Mouse (Mus musculus) lung, embryonic 16.5 days (tissue): Measurements from ENCODE around the gene Clmn. TPM values are rescaled to one million over a fixed set of nuclear protein-coding genes. Genes with fewer than 3 reads are reported as not detected.

Source experiments
- ATAC-seq: fragments of 200-750 bp; cut with Nextera tagmentation; 2 replicates; pipeline ENCODE4 v1.8.0; 2017; ENCODE audit warnings: low read depth, mild to moderate bottlenecking, moderate library complexity
- H3K27ac ChIP-seq: fragments of 300-500 bp; sonication (generic); 2 replicates; pipeline ENCODE4 v1.5.1; 2014; ENCODE audit warnings: mild to moderate bottlenecking, control low read depth, low read length
- H3K27me3 ChIP-seq: fragments of 300-500 bp; sonication (generic); 2 replicates; pipeline ENCODE4 v1.6.1; 2014; ENCODE audit warnings: low read depth, low read length, mixed read lengths; ENCODE audit not compliant: control insufficient read depth, insufficient read depth
- H3K36me3 ChIP-seq: fragments of 300-500 bp; sonication (generic); 2 replicates; pipeline ENCODE4 v1.6.1; 2014; ENCODE audit warnings: low read length; ENCODE audit not compliant: control insufficient read depth, insufficient read depth
- H3K4me1 ChIP-seq: fragments of 300-500 bp; sonication (generic); replicated peaks from 2 replicates; pipeline ENCODE4 v1.6.1; 2014; ENCODE audit warnings: low read length, mixed read lengths; ENCODE audit not compliant: control insufficient read depth, insufficient read depth
- H3K4me2 ChIP-seq: fragments of 300-500 bp; sonication (generic); 2 replicates; pipeline ENCODE4 v1.6.1; 2014; ENCODE audit warnings: low read depth, low read length, control low read depth
- H3K4me3 ChIP-seq: fragments of 300-500 bp; sonication (generic); 2 replicates; pipeline ENCODE4 v1.5.1; 2014; ENCODE audit warnings: mild to moderate bottlenecking, low read length, control low read depth
- H3K9ac ChIP-seq: fragments of 300-500 bp; sonication (generic); 2 replicates; pipeline ENCODE4 v1.6.1; 2014; ENCODE audit warnings: low read length, control low read depth
- H3K9me3 ChIP-seq: fragments of 300-500 bp; sonication (generic); 2 replicates; pipeline ENCODE4 v1.6.1; 2016; ENCODE audit warnings: low read length; ENCODE audit not compliant: control insufficient read depth
- WGBS: fragments of 180-500 bp; shearing (Covaris S2); extraction: QIAGEN DNeasy Blood & Tissue Kit; methylation state at CpG from one replicate; pipeline ENCODE4 v1.1.7; 2014; 5-methylcytosine and 5-hydroxymethylcytosine counted together
- polyA plus RNA-seq: library from polyadenylated mRNA; unstranded; fragments of >200 nt; fragmentation: Nextera tagmentation; extraction: Ambion mirVana; gene quantifications from 2 replicates; pipeline ENCODE4 v1.2.1, GENCODE M21; 2015

Clmn gene
- polyA plus RNA-seq, 1 experiment from 2014 or later, result 3.4 TPM

DNA sequence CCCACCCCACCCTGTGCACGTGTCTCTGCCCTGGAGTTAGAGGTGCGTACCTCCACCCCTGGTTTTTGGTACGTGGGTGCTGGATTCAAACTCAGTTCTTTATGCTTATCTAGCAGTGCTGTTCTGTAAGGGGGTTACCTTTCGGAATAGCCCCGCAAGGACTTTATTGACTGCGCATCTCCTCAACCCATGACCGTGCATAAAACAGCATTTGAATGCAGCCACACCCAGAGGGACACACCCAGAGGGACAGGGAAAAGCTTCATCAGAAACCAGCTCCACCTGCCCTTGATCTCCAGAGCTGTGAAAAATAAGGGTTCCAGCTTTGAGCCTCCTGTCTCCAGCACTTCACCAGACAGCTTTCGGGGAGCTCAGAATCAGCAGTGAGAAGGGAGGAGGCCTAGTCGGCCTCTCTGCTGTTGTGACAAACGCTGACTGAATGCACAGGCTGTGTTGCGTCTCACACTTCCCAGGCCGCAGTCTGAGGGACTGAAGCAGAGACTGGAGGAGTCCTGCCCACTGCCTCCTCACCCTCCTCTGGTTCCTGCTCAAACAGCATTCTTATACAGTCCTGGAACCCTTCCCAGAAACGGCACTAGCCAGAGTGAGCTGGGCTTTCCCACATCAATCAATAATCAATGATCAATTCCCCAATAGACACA lies 37.6 kb upstream of the Clmn start:
- no peak for ATAC-seq

DNA sequence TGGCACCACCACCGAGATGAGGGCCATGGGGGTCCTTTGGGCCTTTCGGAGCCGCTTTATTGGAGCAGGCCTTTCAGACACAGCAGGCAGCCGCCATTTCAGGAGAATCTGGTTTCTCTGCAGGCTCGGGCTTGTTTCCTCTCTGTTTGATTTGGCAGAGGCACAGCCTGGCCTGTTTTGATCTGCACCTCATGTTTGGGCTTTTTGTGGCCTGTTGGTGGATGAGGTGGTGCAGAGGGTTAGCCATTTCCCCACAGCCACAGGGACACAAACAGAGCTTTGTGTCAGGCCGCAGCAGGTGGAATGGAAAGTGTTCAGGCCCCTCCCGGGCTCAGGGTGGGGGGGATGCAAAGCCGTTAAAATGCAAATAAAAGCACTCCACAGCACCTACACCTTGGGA lies 36.4 kb upstream of the Clmn start:
- no peak for ATAC-seq
- 50% methylated on average over 8 of the region's 8 CpGs for WGBS

More for the DNA sequence above, 37.6 kb upstream of the Clmn start:
- no peaks in the 10 kb centered on the region for H3K27me3 ChIP-seq
- no peaks in the 10 kb centered on the region for H3K36me3 ChIP-seq
- no peak overlapping the region for H3K27ac ChIP-seq
- 75% methylated on average over 13 of the region's 13 CpGs for WGBS
- no peaks in the 10 kb centered on the region; the same call in 1 of the 2 replicates for H3K4me1 ChIP-seq
- H3K9ac ChIP-seq, result no peak overlapping the region
- no peak overlapping the region for H3K4me2 ChIP-seq
- H3K9me3 ChIP-seq, result no peaks in the 10 kb centered on the region
- no peak overlapping the region for H3K4me3 ChIP-seq

DNA sequence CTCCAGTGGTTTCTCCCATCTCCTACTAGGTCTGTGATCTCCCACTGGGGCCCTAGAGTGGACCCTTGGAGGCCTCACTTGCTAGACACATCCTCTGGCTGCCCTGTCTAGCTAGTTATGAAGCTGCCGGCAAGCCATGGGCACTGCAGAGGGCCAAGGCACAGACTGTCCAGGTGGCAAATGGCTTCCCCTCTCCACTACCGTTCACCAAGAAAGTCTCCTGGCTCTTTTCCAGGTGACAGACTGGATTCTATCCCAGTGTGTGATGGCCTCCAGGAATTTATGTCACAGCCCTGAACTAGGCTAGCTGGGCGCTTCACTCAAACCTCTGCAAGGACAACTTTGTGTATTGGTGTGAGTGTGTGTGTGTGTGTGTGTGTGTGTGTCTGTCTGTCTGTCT lies 35.0 kb upstream of the Clmn start:
- Histone ChIP-seq H3K4me2 (no peak overlapping the region), H3K9me3 (no peaks in the 10 kb centered on the region), H3K27ac (no peak overlapping the region), H3K4me3 (no peak overlapping the region), H3K9ac (no peak overlapping the region), H3K4me1 (peaks cover 3% of the 10 kb centered on the region), H3K27me3 (no peaks in the 10 kb centered on the region), H3K36me3 (no peaks in the 10 kb centered on the region)
- no peak for ATAC-seq
- WGBS, result 45% methylated on average over 3 of the region's 3 CpGs

More for the DNA sequence above, 36.4 kb upstream of the Clmn start:
- H3K4me3 ChIP-seq, result no peak overlapping the region
- no peaks in the 10 kb centered on the region for H3K36me3 ChIP-seq
- no peak overlapping the region for H3K9ac ChIP-seq
- no peak overlapping the region for H3K4me2 ChIP-seq
- H3K27ac ChIP-seq, result no peak overlapping the region
- H3K9me3 ChIP-seq, result no peaks in the 10 kb centered on the region
- no peaks in the 10 kb centered on the region for H3K27me3 ChIP-seq
- H3K4me1 ChIP-seq, result peaks cover 3% of the 10 kb centered on the region

DNA sequence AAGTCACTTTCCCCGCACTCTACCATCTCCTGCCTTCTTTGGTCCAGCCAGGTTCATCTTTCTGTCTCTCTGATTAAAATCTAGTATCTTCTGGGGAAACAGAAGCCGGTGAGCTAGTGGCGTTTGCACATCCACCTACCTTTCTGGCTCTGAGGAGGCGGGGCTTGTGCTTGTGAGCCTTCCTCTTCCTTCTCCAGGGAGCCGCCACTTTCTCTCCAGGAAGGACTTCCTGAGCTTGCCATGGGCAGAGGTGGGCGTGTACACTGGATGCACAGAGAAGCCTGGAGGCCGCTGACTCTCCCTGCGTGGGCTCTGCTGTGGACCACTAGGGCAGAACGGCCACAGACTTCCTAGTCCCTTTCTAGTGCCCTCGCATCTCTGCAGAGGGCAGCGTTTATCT lies 34.3 kb upstream of the Clmn start:
- no peak for ATAC-seq
- no peak overlapping the region for H3K9ac ChIP-seq
- H3K36me3 ChIP-seq, result no peaks in the 10 kb centered on the region
- H3K27ac ChIP-seq, result no peak overlapping the region
- no peak overlapping the region for H3K4me2 ChIP-seq
- H3K4me3 ChIP-seq, result no peak overlapping the region
- no peaks in the 10 kb centered on the region for H3K27me3 ChIP-seq
- 37% methylated on average over 11 of the region's 11 CpGs for WGBS
- no peaks in the 10 kb centered on the region for H3K9me3 ChIP-seq
- peaks cover 3% of the 10 kb centered on the region for H3K4me1 ChIP-seq

DNA sequence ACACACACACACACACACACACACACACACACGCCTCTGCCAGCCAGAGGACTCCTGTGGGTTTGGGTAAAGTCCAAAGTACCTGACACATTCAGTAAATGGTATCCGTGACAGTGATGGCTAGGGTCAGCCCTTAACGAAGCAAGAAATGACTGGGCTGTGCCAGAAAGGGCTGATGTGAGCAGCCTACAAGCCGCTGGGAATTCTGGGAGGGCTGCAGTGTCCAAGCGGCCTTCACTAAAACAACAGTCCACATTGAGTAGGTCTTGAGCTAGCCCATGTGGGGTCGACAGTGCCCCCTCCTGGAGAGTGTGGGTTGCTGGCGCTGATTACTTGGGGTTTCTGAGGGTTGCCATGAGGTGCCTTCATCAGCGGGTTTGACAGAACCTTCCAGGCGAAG lies 33.8 kb upstream of the Clmn start:
- Histone ChIP-seq H3K9me3 (no peaks in the 10 kb centered on the region), H3K9ac (no peak overlapping the region), H3K4me3 (no peak overlapping the region), H3K27ac (no peak overlapping the region), H3K27me3 (no peaks in the 10 kb centered on the region), H3K36me3 (no peaks in the 10 kb centered on the region), H3K4me1 (peaks cover 3% of the 10 kb centered on the region), H3K4me2 (no peak overlapping the region)
- WGBS, result 71% methylated on average over 9 of the region's 9 CpGs
- no peak for ATAC-seq

DNA sequence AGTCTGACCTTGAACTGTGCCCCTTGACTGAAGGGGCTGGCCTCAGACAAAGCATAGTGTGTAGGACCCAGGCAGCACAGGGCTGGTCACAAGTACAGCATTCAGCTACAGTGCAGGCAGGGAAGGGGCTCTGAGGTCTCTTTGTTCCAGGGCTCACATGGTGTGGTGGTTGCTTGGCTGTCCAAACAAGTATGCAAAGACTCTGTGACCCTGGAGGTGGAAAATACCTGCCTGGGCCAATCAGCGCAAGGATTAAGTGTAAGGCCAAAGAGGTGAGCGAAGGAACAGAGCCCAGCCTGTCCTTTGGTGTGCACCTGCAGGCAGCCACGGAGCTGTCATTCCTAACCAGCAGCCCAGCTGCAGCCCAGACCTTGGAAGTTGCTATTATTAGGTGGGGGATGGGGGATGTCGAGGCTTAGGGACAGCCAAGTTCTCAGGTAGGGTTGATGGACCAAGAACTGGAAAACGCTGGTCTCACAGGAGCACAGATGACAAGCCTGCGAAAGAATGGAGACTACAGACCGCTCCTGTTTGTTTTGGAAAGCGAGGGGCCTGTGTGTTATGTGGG lies 32.3 kb upstream of the Clmn start:
- H3K4me2 ChIP-seq, result no peak overlapping the region
- no peak overlapping the region for H3K4me3 ChIP-seq
- H3K27me3 ChIP-seq, result no peaks in the 10 kb centered on the region
- peak overlapping the region; percentile 83 for H3K27ac ChIP-seq
- no peaks in the 10 kb centered on the region for H3K9me3 ChIP-seq
- H3K9ac ChIP-seq, result no peak overlapping the region
- peak; percentile 79 for ATAC-seq
- no peaks in the 10 kb centered on the region for H3K36me3 ChIP-seq
- peaks cover 3% of the 10 kb centered on the region for H3K4me1 ChIP-seq
- 43% methylated on average over 8 of the region's 8 CpGs for WGBS

DNA sequence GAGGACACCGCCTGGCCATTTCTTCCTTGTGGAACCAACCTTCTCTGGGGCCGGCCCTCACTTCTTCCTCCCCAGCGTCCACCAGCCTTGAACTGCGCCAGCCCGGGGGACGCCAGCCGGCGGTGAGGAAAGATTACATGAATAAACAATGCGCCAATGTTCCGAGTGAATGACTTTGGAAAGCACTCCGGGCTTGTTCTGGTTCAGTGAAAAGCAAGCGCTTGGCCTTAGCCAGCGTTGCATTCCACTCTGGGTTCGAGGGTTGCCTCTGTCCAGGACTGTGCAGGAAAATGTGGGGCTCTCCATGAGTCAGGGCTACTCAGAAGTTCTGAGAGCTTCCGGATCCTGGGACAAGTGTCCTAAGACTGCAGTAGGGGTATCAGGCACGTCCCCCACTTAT lies 31.8 kb upstream of the Clmn start:
- ATAC-seq, result peak; percentile 85
- H3K4me3 ChIP-seq, result no peak overlapping the region
- no peak overlapping the region for H3K4me2 ChIP-seq
- H3K9me3 ChIP-seq, result no peaks in the 10 kb centered on the region
- WGBS, result 32% methylated on average over 16 of the region's 16 CpGs
- no peaks in the 10 kb centered on the region for H3K36me3 ChIP-seq
- peak overlapping the region; percentile 83 for H3K27ac ChIP-seq
- H3K27me3 ChIP-seq, result no peaks in the 10 kb centered on the region
- H3K9ac ChIP-seq, result no peak overlapping the region
- H3K4me1 ChIP-seq, result peaks cover 3% of the 10 kb centered on the region

DNA sequence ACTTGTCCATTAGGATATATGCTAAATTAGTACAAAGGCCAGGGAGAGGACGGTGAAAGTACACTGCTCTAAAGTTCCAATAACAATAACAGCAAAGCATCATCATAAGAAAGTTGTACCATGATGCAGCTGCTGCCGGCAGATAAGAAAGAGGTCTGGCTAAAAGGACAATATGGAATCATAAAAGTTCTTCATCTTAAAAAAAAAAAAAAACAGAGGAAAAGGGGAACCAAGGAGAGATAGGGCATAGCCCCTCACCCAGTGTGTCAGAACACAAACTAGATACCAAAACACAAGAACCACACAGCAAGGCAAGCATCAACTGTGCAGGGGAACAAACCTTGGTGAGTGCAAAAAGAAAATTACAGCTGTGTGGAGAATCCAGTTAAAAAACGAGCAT lies 27.4 kb upstream of the Clmn start:
- 85% methylated on average over 3 of the region's 3 CpGs for WGBS
- no peaks in the 10 kb centered on the region for H3K27me3 ChIP-seq
- H3K4me1 ChIP-seq, result peaks cover 2% of the 10 kb centered on the region
- H3K9ac ChIP-seq, result no peak overlapping the region
- H3K36me3 ChIP-seq, result no peaks in the 10 kb centered on the region
- H3K27ac ChIP-seq, result no peak overlapping the region
- no peaks in the 10 kb centered on the region for H3K9me3 ChIP-seq
- no peak for ATAC-seq
- H3K4me2 ChIP-seq, result no peak overlapping the region
- no peak overlapping the region for H3K4me3 ChIP-seq

DNA sequence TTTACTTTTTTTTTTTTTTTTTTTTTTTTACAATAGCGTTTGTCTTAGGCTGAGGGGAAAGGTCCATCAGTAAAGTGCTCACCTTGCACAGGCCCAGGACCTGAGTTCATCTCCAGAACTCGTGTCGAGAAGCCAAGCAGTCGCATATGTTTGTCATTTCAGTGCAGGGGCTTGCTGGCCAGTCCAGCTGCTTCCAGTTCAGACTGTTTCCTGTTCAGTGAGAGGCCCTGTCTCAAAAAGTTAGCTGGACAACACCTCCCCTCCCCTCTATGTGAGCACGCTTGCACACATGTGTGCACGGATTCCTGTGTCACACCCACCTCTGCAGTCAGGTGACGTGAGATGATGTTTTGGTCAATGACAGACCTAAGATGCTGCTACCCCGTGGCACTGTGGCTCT lies 25.2 kb upstream of the Clmn start:
- no peak overlapping the region for H3K4me2 ChIP-seq
- no peak for ATAC-seq
- 75% methylated on average over 8 of the region's 8 CpGs for WGBS
- no peaks in the 10 kb centered on the region for H3K9me3 ChIP-seq
- H3K36me3 ChIP-seq, result no peaks in the 10 kb centered on the region
- H3K9ac ChIP-seq, result no peak overlapping the region
- no peak overlapping the region for H3K4me3 ChIP-seq
- H3K27me3 ChIP-seq, result no peaks in the 10 kb centered on the region
- H3K4me1 ChIP-seq, result no peaks in the 10 kb centered on the region
- no peak overlapping the region for H3K27ac ChIP-seq
